Mouse (Mus musculus) frontal cortex, adult (tissue): Measurements from ENCODE around the gene Prss33.

ENCODE experiments used
- ATAC-seq: cut with Nextera tagmentation; 2 replicates; pipeline ENCODE4 v1.9.2; 2017; ENCODE audit warnings: mild to moderate bottlenecking, moderate library complexity, mixed read lengths; ENCODE audit not compliant: low TSS enrichment

Prss33 gene

GRCm38 (mm10) chr17:23828271-23829001, 7.4 kb downstream of the Prss33 start:
- peak; percentile 21; the same call in 1 of the 2 replicates for ATAC-seq

GRCm38 (mm10) chr17:23825591-23825990, 10.3 kb downstream of the Prss33 start:
- ATAC-seq, result no peak

- ATAC-seq, result no peak
These were observed 12.2 kb downstream of the Prss33 start for GRCm38 (mm10) chr17:23823614-23824013.

GRCm38 (mm10) chr17:23823018-23823417, 12.8 kb downstream of the Prss33 start:
- no peak for ATAC-seq

- ATAC-seq, result no peak
These were observed 13.8 kb downstream of the Prss33 start for GRCm38 (mm10) chr17:23822094-23822493.

GRCm38 (mm10) chr17:23820731-23821130, 15.1 kb downstream of the Prss33 start:
- no peak for ATAC-seq

GRCm38 (mm10) chr17:23819235-23819634, 16.6 kb downstream of the Prss33 start:
- no peak for ATAC-seq

- ATAC-seq, result no peak
These were observed 17.3 kb downstream of the Prss33 start for GRCm38 (mm10) chr17:23818579-23818978.

GRCm38 (mm10) chr17:23815641-23816040, 20.2 kb downstream of the Prss33 start:
- ATAC-seq, result no peak

GRCm38 (mm10) chr17:23807918-23808317, 27.9 kb downstream of the Prss33 start:
- no peak for ATAC-seq

GRCm38 (mm10) chr17:23806867-23807266, 29.0 kb downstream of the Prss33 start:
- 0 out of 2 replicates have a peak, but pooled peaks have one; percentile 12 for ATAC-seq

- ATAC-seq, result no peak
These were observed 31.3 kb downstream of the Prss33 start for GRCm38 (mm10) chr17:23804426-23805085.

GRCm38 (mm10) chr17:23803366-23804041, 32.4 kb downstream of the Prss33 start:
- ATAC-seq, result peak; percentile 8; the same call in 1 of the 2 replicates

GRCm38 (mm10) chr17:23802746-23803365, 33.0 kb downstream of the Prss33 start:
- ATAC-seq, result peak; percentile 93

- ATAC-seq, result no peak
These were observed 34.2 kb downstream of the Prss33 start for GRCm38 (mm10) chr17:23801627-23802026.

GRCm38 (mm10) chr17:23797316-23797715, 38.5 kb downstream of the Prss33 start:
- no peak for ATAC-seq

GRCm38 (mm10) chr17:23795323-23795722, 40.5 kb downstream of the Prss33 start:
- ATAC-seq, result no peak

- ATAC-seq, result peak; percentile 11; the same call in 1 of the 2 replicates
These were observed 44.8 kb downstream of the Prss33 start for GRCm38 (mm10) chr17:23791079-23791357.

- ATAC-seq, result peak; percentile 64
These were observed 45.4 kb downstream of the Prss33 start, which contains the start of gene Srrm2 for GRCm38 (mm10) chr17:23790269-23791078. Srrm2 (plus strand) TSS chr17:23790532.

- ATAC-seq, result no peak
These were observed 46.0 kb downstream of the Prss33 start for GRCm38 (mm10) chr17:23789749-23790268.

- no peak for ATAC-seq
These were observed 46.9 kb downstream of the Prss33 start for GRCm38 (mm10) chr17:23788973-23789372.
